ENCODE assay signal across 10 mouse cellular contexts in genomic region chr10:20944339-20945008, GRCm38 (mm10). TPM values are rescaled to one million over a fixed set of nuclear protein-coding genes. Genes with fewer than 3 reads are reported as not detected.
DNase-seq lines count a peak whose midpoint lies in the region; ATAC-seq and TF ChIP-seq lines count a peak whose summit lies in the region.
"Had no signal": no experiment of that assay in that cellular context is flagged by ENCODE, and none has a peak within 500 bp of the region (broad histone marks: within the 10 kb centered on the region; RNA-seq: fewer than 3 reads in every experiment).

No protein-coding gene starts in this region.

- peak; percentile 91 for DNase-seq in brain, embryonic 18.5 days (ENCODE audit: low read depth, low spot score)
- peak; percentile 96 for DNase-seq in forebrain, embryonic 14.5 days (ENCODE audit: low spot score)
- peak; percentile 64 for DNase-seq in left cerebral cortex, adult 11 months (ENCODE audit: low spot score)
- no peak for DNase-seq in gastrocnemius, adult 8-10 months (ENCODE audit: low spot score in 2 of 2)
- DNase-seq in ovary, postnatal 10 days (ENCODE audit: low spot score): no peak
- DNase-seq: thymus, postnatal 36 days had no signal

- no peak overlapping the region for H3K4me3 ChIP-seq in forebrain, embryonic 14.5 days (ENCODE audit: low read depth, low read length)
- H3K4me3 ChIP-seq in olfactory bulb, adult 2 months (ENCODE audit: insufficient read depth, low read depth, low read length): no peak overlapping the region
- no peak overlapping the region for H3K4me3 ChIP-seq in kidney, embryonic 14.5 days (ENCODE audit: low read length)
- H3K4me3 ChIP-seq in intestine, embryonic 16.5 days (ENCODE audit: low read length): no peak overlapping the region
- H3K4me3 ChIP-seq: heart, embryonic 15.5 days had no signal

- H3K4me2 ChIP-seq in forebrain, embryonic 14.5 days (ENCODE audit: low read length): peak overlapping the region; percentile 24
- no peak overlapping the region for H3K4me2 ChIP-seq in kidney, embryonic 14.5 days (replicated peaks; ENCODE audit: low read depth, low read length)
- no peak overlapping the region for H3K4me2 ChIP-seq in intestine, embryonic 16.5 days (ENCODE audit: low read depth, low read length)
- H3K4me2 ChIP-seq: heart, embryonic 15.5 days had no signal

- no peaks in the 10 kb centered on the region for H3K4me1 ChIP-seq in forebrain, embryonic 14.5 days (ENCODE audit: control insufficient read depth, insufficient read depth, low read length)
- H3K4me1 ChIP-seq in olfactory bulb, adult 2 months (ENCODE audit: control insufficient read depth, insufficient read depth, low read length): no peaks in the 10 kb centered on the region
- no peaks in the 10 kb centered on the region for H3K4me1 ChIP-seq in kidney, embryonic 14.5 days (ENCODE audit: control insufficient read depth, insufficient read depth, low read length)
- H3K4me1 ChIP-seq in intestine, embryonic 16.5 days (ENCODE audit: control insufficient read depth, insufficient read depth, low read length): no peaks in the 10 kb centered on the region
- H3K4me1 ChIP-seq: heart, embryonic 15.5 days had no signal

- no peaks in the 10 kb centered on the region for H3K36me3 ChIP-seq in forebrain, embryonic 14.5 days (ENCODE audit: control insufficient read depth, insufficient read depth, low read length)
- H3K36me3 ChIP-seq in kidney, embryonic 14.5 days (ENCODE audit: control insufficient read depth, insufficient read depth, low read length): no peaks in the 10 kb centered on the region
- H3K36me3 ChIP-seq in intestine, embryonic 16.5 days (ENCODE audit: control insufficient read depth, insufficient read depth, low read length): no peaks in the 10 kb centered on the region
- H3K36me3 ChIP-seq: heart, embryonic 15.5 days had no signal

- no peaks in the 10 kb centered on the region for H3K27me3 ChIP-seq in forebrain, embryonic 14.5 days (replicated peaks; ENCODE audit: control insufficient read depth, insufficient read depth, low read length)
- H3K27me3 ChIP-seq in kidney, embryonic 14.5 days (ENCODE audit: control insufficient read depth, insufficient read depth, low read length): no peaks in the 10 kb centered on the region
- H3K27me3 ChIP-seq in intestine, embryonic 16.5 days (replicated peaks; ENCODE audit: control insufficient read depth, insufficient read depth, low read length): no peaks in the 10 kb centered on the region
- H3K27me3 ChIP-seq: heart, embryonic 15.5 days had no signal

- WGBS in forebrain, embryonic 14.5 days: 36% methylated on average over 5 of the region's 5 CpGs
- 10% methylated on average over 5 of the region's 5 CpGs for WGBS in olfactory bulb, adult 2 months
- WGBS in kidney, embryonic 14.5 days: 76% methylated on average over 5 of the region's 5 CpGs
- 54% methylated on average over 5 of the region's 5 CpGs for WGBS in intestine, embryonic 16.5 days

- ATAC-seq in forebrain, embryonic 14.5 days: peak; percentile 95
- ATAC-seq in kidney, embryonic 14.5 days (ENCODE audit: low FRiP score, low TSS enrichment): no peak
- no peak for ATAC-seq in intestine, embryonic 16.5 days

- no peak for TF ChIP-seq POLR2A in olfactory bulb, adult 2 months (IDR thresholded peaks at IDR 0.05; ENCODE audit: insufficient read depth, low read depth, low read length)

- no peak overlapping the region for H3K9ac ChIP-seq in forebrain, embryonic 14.5 days (ENCODE audit: low read length)
- H3K9ac ChIP-seq in kidney, embryonic 14.5 days (ENCODE audit: low read depth, low read length): no peak overlapping the region
- H3K9ac ChIP-seq in intestine, embryonic 16.5 days (ENCODE audit: low read depth, low read length): no peak overlapping the region
- H3K9ac ChIP-seq: heart, embryonic 15.5 days had no signal

- no peak for TF ChIP-seq CTCF in olfactory bulb, adult 2 months (IDR thresholded peaks at IDR 0.05; ENCODE audit: insufficient read depth, low read depth, low read length)

- peak overlapping the region; percentile 70 for H3K27ac ChIP-seq in forebrain, embryonic 14.5 days (ENCODE audit: low read depth, low read length)
- H3K27ac ChIP-seq in olfactory bulb, adult 2 months (ENCODE audit: insufficient read depth, low read depth, low read length): peak overlapping the region; percentile 52
- H3K27ac ChIP-seq in kidney, embryonic 14.5 days (ENCODE audit: low read depth, low read length): no peak overlapping the region
- no peak overlapping the region for H3K27ac ChIP-seq in intestine, embryonic 16.5 days (ENCODE audit: low read length)
- H3K27ac ChIP-seq: heart, embryonic 15.5 days had no signal

- H3K9me3 ChIP-seq in forebrain, embryonic 14.5 days (replicated peaks; ENCODE audit: control insufficient read depth, low read length): no peaks in the 10 kb centered on the region
- no peaks in the 10 kb centered on the region for H3K9me3 ChIP-seq in kidney, embryonic 14.5 days (ENCODE audit: control insufficient read depth, low read length)
- no peaks in the 10 kb centered on the region for H3K9me3 ChIP-seq in intestine, embryonic 16.5 days (ENCODE audit: control insufficient read depth, low read length)
- H3K9me3 ChIP-seq: heart, embryonic 15.5 days had no signal

RNA-seq across cellular contexts. Expression of gene Ahi1, which starts 7.9 kb away (rescaled TPM):
- polyA plus RNA-seq in forebrain, embryonic 14.5 days (2014; fragmentation: Nextera tagmentation; extraction: Ambion mirVana): 56.9 and 67.0 TPM in 2 replicates
- 62.6 TPM in 1 of 2 replicates, not detected in the other for polyA plus RNA-seq in olfactory bulb, adult 2 months (2012; ENCODE audit: insufficient read depth, insufficient read length, low replicate concordance, missing spikeins)
- polyA plus RNA-seq in kidney, embryonic 14.5 days (2014; fragmentation: Nextera tagmentation; extraction: Ambion mirVana): 7.5 and 11.0 TPM in 2 replicates
- 5.0 and 5.8 TPM in 2 replicates for polyA plus RNA-seq in intestine, embryonic 16.5 days (2015; fragmentation: Nextera tagmentation; extraction: Ambion mirVana)
- total RNA-seq in gastrocnemius, adult 8-10 months (2022): under 1 TPM; 0.39 to 0.94 (median 0.54) TPM

Comparison
In these comparisons a context has a peak if more than half of its experiments do, and no peak if none do; other contexts are left out.
1. DNase-seq: peak in brain, embryonic 18.5 days (single experiment), forebrain, embryonic 14.5 days (single experiment) and left cerebral cortex, adult 11 months (single experiment); none in gastrocnemius, adult 8-10 months (0 of 2) and ovary, postnatal 10 days (single experiment).
2. H3K27ac ChIP-seq: peak in forebrain, embryonic 14.5 days (single experiment) and olfactory bulb, adult 2 months (single experiment); none in kidney, embryonic 14.5 days (single experiment) and intestine, embryonic 16.5 days (single experiment).